Mouse (Mus musculus) spleen, postnatal 36 days (tissue): Measurements from ENCODE around the gene Akr1d1.

Experiments
- DNase-seq, 2 experiments: peaks; one replicate each; pipeline ENCODE4 v3.0.0; 2022; ENCODE audit warnings: low spot score in 2 of 2, mixed read lengths in 1 of 2

The Akr1d1 gene

GRCm38 (mm10) chr6:37617431-37618011, 87.5 kb downstream of the Akr1d1 start:
- DNase-seq: peak; percentile 74 to 78
